Mouse (Mus musculus) myocyte (in vitro differentiated cells): Measurements from ENCODE around the gene Myh6.
"Not testable (repeated sequence)": the region's sequence is repeated elsewhere in the genome, so short reads cannot be mapped to it uniquely, and the experiment has no call there.

Experiments used
- POLR2A ChIP-seq: IDR thresholded peaks from one replicate; pipeline ENCODE4 v1.6.1; 2011; ENCODE audit warnings: low read depth, mild to moderate bottlenecking, control low read depth, moderate library complexity; ENCODE audit not compliant: insufficient read length
- POLR2AphosphoS2 ChIP-seq: IDR thresholded peaks from one replicate; pipeline ENCODE4 v1.6.1; 2011; ENCODE audit warnings: low read depth, control low read depth; ENCODE audit not compliant: insufficient read length

DNA sequence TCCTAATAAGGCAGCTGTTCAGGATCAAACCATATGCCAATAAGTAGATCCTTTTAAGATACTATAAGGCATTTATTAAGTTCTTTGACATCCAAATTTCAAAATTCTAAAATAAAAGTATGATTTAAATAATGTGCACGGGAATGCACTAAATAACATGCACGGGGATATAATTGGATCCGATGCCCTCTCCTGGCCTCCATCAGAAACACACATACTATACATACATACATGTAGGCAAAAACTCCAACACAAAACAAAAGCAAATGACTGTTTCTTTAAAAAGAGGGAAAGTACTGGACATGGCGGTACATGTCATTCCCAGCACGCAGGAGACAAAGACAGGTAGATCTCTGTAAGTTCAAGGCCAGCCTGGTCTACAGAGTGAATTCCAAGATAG lies 33.1 kb upstream of the Myh6 start:
- not testable (repeated sequence) for TF ChIP-seq POLR2A, POLR2AphosphoS2
